ENCODE assay signal across 1 mouse cellular context in the genomic region with DNA sequence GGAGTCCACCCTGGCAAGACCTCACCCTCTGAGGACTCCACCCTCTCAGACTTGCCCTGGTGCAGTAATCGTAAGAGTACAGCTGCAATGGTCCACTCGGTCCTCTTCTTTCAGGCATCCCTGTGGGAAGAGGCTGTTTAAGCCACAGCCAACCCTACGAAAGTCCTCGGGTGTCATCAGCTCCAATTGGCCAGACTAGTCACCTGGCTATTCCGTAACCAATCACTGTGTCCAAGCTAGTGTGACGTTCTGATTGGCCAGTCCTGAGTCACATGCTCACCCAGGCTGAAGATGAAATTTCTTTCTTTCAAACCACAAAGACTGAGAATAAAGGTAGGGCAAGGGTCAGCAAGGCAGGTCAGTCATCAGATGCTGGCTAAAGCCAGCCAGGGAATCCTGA.
A peak's percentile ranks its signal among the peaks of the same experiment; 100 is the strongest.
TF ChIP-seq lines count a peak whose summit lies in the region.

No protein-coding gene starts in this region.

TF ChIP-seq in CH12.LX, 34 proteins besides CTCF, POLR2A, EP300 and RAD21 (continued from another document):
- TF ChIP-seq USF1 (IDR thresholded peaks at IDR 0.05; ENCODE audit: low read depth, low read length): peak; percentile 98
- TF ChIP-seq MEF2A (IDR thresholded peaks at IDR 0.05; ENCODE audit: borderline replicate concordance, low read depth, low read length): peak; percentile 23; the same call in 1 of the 2 replicates
- peak; percentile 98 for TF ChIP-seq TBP (conservative IDR thresholded peaks at IDR 0.05; ENCODE audit: low read depth, low read length)
